9 mouse cellular contexts compared by ENCODE assay signal in the genomic region with DNA sequence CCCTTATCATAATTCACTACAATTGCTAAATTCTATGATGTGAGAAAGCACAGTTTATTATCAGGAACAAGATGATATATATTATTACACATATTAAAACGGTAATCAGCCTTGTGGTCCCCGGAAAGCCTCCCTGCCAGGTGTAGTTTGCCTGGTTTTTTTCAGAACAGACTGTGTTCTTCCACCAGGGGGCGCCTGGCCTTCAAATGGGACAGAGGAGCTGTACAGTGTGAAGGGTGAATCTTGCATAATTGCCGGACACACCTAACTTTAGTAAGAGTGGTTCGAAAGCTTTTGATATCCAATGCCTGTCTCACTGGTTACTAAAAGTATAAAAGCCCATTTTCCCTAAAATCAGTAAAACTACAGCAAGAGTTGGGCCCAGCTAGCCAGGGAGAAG. TPM values are rescaled to one million over a fixed set of nuclear protein-coding genes. Genes with fewer than 3 reads are reported as not detected.
DNase-seq lines count a peak whose midpoint lies in the region; ATAC-seq and TF ChIP-seq lines count a peak whose summit lies in the region.
"Had no signal": no experiment of that assay in that cellular context is flagged by ENCODE, and none has a peak within 500 bp of the region (broad histone marks: within the 10 kb centered on the region; RNA-seq: fewer than 3 reads in every experiment).

No protein-coding gene starts in this region.

- peak; percentile 83 for ATAC-seq in erythroblast, adult 5-6 weeks (replicated peaks; ENCODE audit: low FRiP score, poor library complexity, severe bottlenecking)
- ATAC-seq in hindbrain, postnatal 0 days, result peak; percentile 63; the same call in 1 of the 2 replicates

- H3K36me3 ChIP-seq in hindbrain, postnatal 0 days (ENCODE audit: insufficient read depth, low read length), result no peaks in the 10 kb centered on the region
- H3K36me3 ChIP-seq in myocyte (ENCODE audit: control insufficient read depth, insufficient read depth), result no peaks in the 10 kb centered on the region

- no peaks in the 10 kb centered on the region for H3K27me3 ChIP-seq in hindbrain, postnatal 0 days (ENCODE audit: insufficient read depth, low read length)
- no peaks in the 10 kb centered on the region for H3K27me3 ChIP-seq in myocyte (ENCODE audit: control insufficient read depth, insufficient read depth, insufficient read length)
- H3K27me3 ChIP-seq: megakaryocyte, embryonic 14.5 days had no signal

- no peaks in the 10 kb centered on the region for H3K4me1 ChIP-seq in hindbrain, postnatal 0 days (ENCODE audit: insufficient read depth, low read length)

- H3K27ac ChIP-seq in hindbrain, postnatal 0 days, result no peak overlapping the region

- no peak overlapping the region for H3K9ac ChIP-seq in hindbrain, postnatal 0 days (replicated peaks; ENCODE audit: low read length)

- no peak overlapping the region for H3K4me3 ChIP-seq in hindbrain, postnatal 0 days (ENCODE audit: low read length)
- H3K4me3 ChIP-seq in myocyte, result no peak overlapping the region
- H3K4me3 ChIP-seq: megakaryocyte, embryonic 14.5 days had no signal

- peak; percentile 56 for DNase-seq in layer of hippocampus, adult 11-12 months (ENCODE audit: low spot score)
- DNase-seq in layer of hippocampus, adult 9-11 months, result no peak
- peak; percentile 82 for DNase-seq in brain, adult 2 months (ENCODE audit: low read depth, low spot score)
- peak; percentile 77 for DNase-seq in hindbrain, postnatal 0 days (ENCODE audit: low spot score)
- peak; percentile 80 for DNase-seq in liver
- DNase-seq in testis, postnatal 10 days (ENCODE audit: low spot score), result peak; percentile 95

- no peak overlapping the region for H3ac ChIP-seq in myocyte (ENCODE audit: control insufficient read depth, insufficient read length)

- H3K79me2 ChIP-seq in myocyte (ENCODE audit: control insufficient read depth, insufficient read depth), result no peaks in the 10 kb centered on the region

- TF ChIP-seq CTCF in hindbrain, postnatal 0 days (IDR thresholded peaks at IDR 0.05; ENCODE audit: low read depth), result peak; percentile 84

- 37% methylated on average over 5 of the region's 5 CpGs for WGBS in hindbrain, postnatal 0 days

- H3K9me3 ChIP-seq in hindbrain, postnatal 0 days (ENCODE audit: low read length), result no peaks in the 10 kb centered on the region
- H3K9me3 ChIP-seq: megakaryocyte, embryonic 14.5 days had no signal

- H3K4me2 ChIP-seq in hindbrain, postnatal 0 days (ENCODE audit: low read depth, low read length), result no peak overlapping the region
- no peak overlapping the region for H3K4me2 ChIP-seq in myocyte (ENCODE audit: low read depth)

- TF ChIP-seq POLR2A in myocyte (IDR thresholded peaks at IDR 0.05; ENCODE audit: insufficient read length, low read depth), result no peak

TF ChIP-seq in myocyte, 11 proteins besides CTCF, POLR2A, EP300 and RAD21:
- TF ChIP-seq USF1 (IDR thresholded peaks at IDR 0.05; ENCODE audit: low read depth) (no peak), CEBPB (IDR thresholded peaks at IDR 0.05; ENCODE audit: insufficient read depth, poor library complexity, severe bottlenecking) (peak; percentile 48; the same call in 1 of the 2 replicates), E2F4 (IDR thresholded peaks at IDR 0.05; ENCODE audit: insufficient read depth) (no peak), TCF3 (IDR thresholded peaks at IDR 0.05; ENCODE audit: insufficient read length, low read depth) (no peak), MAX (IDR thresholded peaks at IDR 0.05; ENCODE audit: low read depth) (no peak)

RNA-seq across cellular contexts. Expression of a gene that starts 14.1 kb away (rescaled TPM):
- not detected in 2 replicates for total RNA-seq in erythroblast, adult 5-6 weeks (2015; ENCODE audit: low replicate concordance)
- total RNA-seq in erythroblast, adult 5-6 weeks (2017; ENCODE audit: low replicate concordance), result not detected in 2 replicates
- total RNA-seq in hindbrain, postnatal 0 days (2014; rRNA removed), result 0.73 TPM in 1 of 2 replicates, not detected in the other
- polyA plus RNA-seq in hindbrain, postnatal 0 days (2015; fragmentation: Nextera tagmentation; extraction: Ambion mirVana), result not detected in 2 replicates
- polyA plus RNA-seq in myocyte (2012; fragmentation: generic; extraction: Trizol), result not detected

RNA-seq across cellular contexts. Expression of a gene that starts 48.1 kb away (rescaled TPM):
- 8.4 and 11.7 TPM in 2 replicates for total RNA-seq in erythroblast, adult 5-6 weeks (2015; ENCODE audit: low replicate concordance)
- 4.9 and 17.6 TPM in 2 replicates for total RNA-seq in erythroblast, adult 5-6 weeks (2017; ENCODE audit: low replicate concordance)
- total RNA-seq in hindbrain, postnatal 0 days (2014; rRNA removed), result 149 and 160 TPM in 2 replicates
- polyA plus RNA-seq in hindbrain, postnatal 0 days (2015; fragmentation: Nextera tagmentation; extraction: Ambion mirVana), result 95.7 and 109 TPM in 2 replicates
- 52.8 TPM for polyA plus RNA-seq in myocyte (2012; fragmentation: generic; extraction: Trizol)

RNA-seq across cellular contexts. Expression of a gene that starts 55.6 kb away (rescaled TPM):
- not detected in 2 replicates for total RNA-seq in erythroblast, adult 5-6 weeks (2015; ENCODE audit: low replicate concordance)
- 0.43 TPM in 1 of 2 replicates, not detected in the other for total RNA-seq in erythroblast, adult 5-6 weeks (2017; ENCODE audit: low replicate concordance)
- total RNA-seq in hindbrain, postnatal 0 days (2014; rRNA removed), result 92.1 and 96.0 TPM in 2 replicates
- polyA plus RNA-seq in hindbrain, postnatal 0 days (2015; fragmentation: Nextera tagmentation; extraction: Ambion mirVana), result 98.6 and 104 TPM in 2 replicates
- polyA plus RNA-seq in myocyte (2012; fragmentation: generic; extraction: Trizol), result 24.3 TPM

Comparison
In these comparisons a context has a peak if more than half of its experiments do, and no peak if none do; other contexts are left out.
1. RNA of a gene that starts 55.6 kb away (total RNA-seq): 92.1 to 96.0 TPM in hindbrain, postnatal 0 days; 0.43 TPM in erythroblast, adult 5-6 weeks; every median in the first group is over 10 times any median in the second.